Mouse (Mus musculus) midbrain, embryonic 16.5 days (tissue): ENCODE results near the gene Cdkal1. TPM values are rescaled to one million over a fixed set of nuclear protein-coding genes. Genes with fewer than 3 reads are reported as not detected.

Experiments used
- ATAC-seq: fragments of 200-750 bp; cut with Nextera tagmentation; 2 replicates; pipeline ENCODE4 v1.8.0; 2017; ENCODE audit warnings: moderate TSS enrichment
- H3K27ac ChIP-seq: fragments of 300-500 bp; sonication (generic); 2 replicates; pipeline ENCODE4 v1.5.1; 2014; ENCODE audit warnings: mild to moderate bottlenecking, low read length, mixed read lengths
- H3K27me3 ChIP-seq: fragments of 300-500 bp; sonication (generic); 2 replicates; pipeline ENCODE4 v1.6.1; 2014; ENCODE audit warnings: low read depth, low read length, mixed read lengths; ENCODE audit not compliant: control insufficient read depth, insufficient read depth
- H3K36me3 ChIP-seq: fragments of 300-500 bp; sonication (generic); 2 replicates; pipeline ENCODE4 v1.6.1; 2014; ENCODE audit warnings: mild to moderate bottlenecking, low read length, moderate library complexity, mixed read lengths; ENCODE audit not compliant: control insufficient read depth, insufficient read depth
- H3K4me1 ChIP-seq: fragments of 300-500 bp; sonication (generic); 2 replicates; pipeline ENCODE4 v1.6.1; 2014; ENCODE audit warnings: mild to moderate bottlenecking, low read length, mixed read lengths; ENCODE audit not compliant: control insufficient read depth, insufficient read depth
- H3K4me2 ChIP-seq: fragments of 300-500 bp; sonication (generic); 2 replicates; pipeline ENCODE4 v1.6.1; 2014; ENCODE audit warnings: mild to moderate bottlenecking, low read length, mixed read lengths
- H3K4me3 ChIP-seq: fragments of 300-500 bp; sonication (generic); 2 replicates; pipeline ENCODE4 v1.5.1; 2014; ENCODE audit warnings: low read depth, mild to moderate bottlenecking, low read length, moderate library complexity, mixed read lengths
- H3K9ac ChIP-seq: fragments of 300-500 bp; sonication (generic); 2 replicates; pipeline ENCODE4 v1.6.1; 2014; ENCODE audit warnings: low read depth, low read length, mixed read lengths
- H3K9me3 ChIP-seq: fragments of 300-500 bp; sonication (generic); replicated peaks from 2 replicates; pipeline ENCODE4 v1.6.1; 2014; ENCODE audit warnings: mild to moderate bottlenecking, low read length, mixed read lengths; ENCODE audit not compliant: control insufficient read depth, poor library complexity, severe bottlenecking
- WGBS: fragments of 180-500 bp; shearing (Covaris S2); extraction: QIAGEN DNeasy Blood & Tissue Kit; methylation state at CpG from one replicate; pipeline ENCODE4 v1.1.7; 2014; 5-methylcytosine and 5-hydroxymethylcytosine counted together
- polyA plus RNA-seq: library from polyadenylated mRNA; unstranded; fragments of >200 nt; fragmentation: Nextera tagmentation; extraction: Ambion mirVana; gene quantifications from 2 replicates; pipeline ENCODE4 v1.2.1, GENCODE M21; 2015

The Cdkal1 gene
- polyA plus RNA-seq, 1 experiment from 2014 or later = 21.4 TPM

- Histone ChIP-seq H3K36me3 (no peaks in the 10 kb centered on the region), H3K9ac (peak overlapping the region; percentile 41; the same call in 1 of the 2 replicates), H3K27me3 (no peaks in the 10 kb centered on the region), H3K4me1 (peaks cover 32% of the 10 kb centered on the region), H3K4me3 (no peak overlapping the region), H3K9me3 (no peaks in the 10 kb centered on the region), H3K4me2 (peak overlapping the region; percentile 14; the same call in 1 of the 2 replicates), H3K27ac (peak overlapping the region; percentile 72)
- 16% methylated on average over 8 of the region's 8 CpGs for WGBS
- ATAC-seq = peak; percentile 79
These were observed 438.9 kb downstream of the Cdkal1 start for GRCm38 (mm10) chr13:29416450-29417136.

GRCm38 (mm10) chr13:29415967-29416366, 439.5 kb downstream of the Cdkal1 start:
- WGBS = 8% methylated on average over 2 of the region's 2 CpGs
- Histone ChIP-seq H3K27ac (peak overlapping the region; percentile 67), H3K9me3 (no peaks in the 10 kb centered on the region), H3K36me3 (no peaks in the 10 kb centered on the region), H3K27me3 (no peaks in the 10 kb centered on the region), H3K4me3 (no peak overlapping the region), H3K4me1 (peaks cover 32% of the 10 kb centered on the region), H3K9ac (no peak overlapping the region), H3K4me2 (no peak overlapping the region)
- peak; percentile 59 for ATAC-seq

GRCm38 (mm10) chr13:29414878-29415277, 440.6 kb downstream of the Cdkal1 start:
- H3K27ac ChIP-seq = peak overlapping the region; percentile 67
- H3K4me3 ChIP-seq = no peak overlapping the region
- no peaks in the 10 kb centered on the region for H3K9me3 ChIP-seq
- 19% methylated on average over 6 of the region's 6 CpGs for WGBS
- no peak overlapping the region for H3K9ac ChIP-seq
- H3K4me1 ChIP-seq = peaks cover 32% of the 10 kb centered on the region
- H3K4me2 ChIP-seq = no peak overlapping the region
- H3K36me3 ChIP-seq = no peaks in the 10 kb centered on the region
- 0 out of 2 replicates have a peak, but pooled peaks have one; percentile 47 for ATAC-seq
- H3K27me3 ChIP-seq = no peaks in the 10 kb centered on the region

- ATAC-seq = no peak
- H3K4me3 ChIP-seq = no peak overlapping the region
- no peaks in the 10 kb centered on the region for H3K9me3 ChIP-seq
- H3K4me1 ChIP-seq = peaks cover 32% of the 10 kb centered on the region
- 22% methylated on average over 3 of the region's 3 CpGs for WGBS
- H3K4me2 ChIP-seq = no peak overlapping the region
- H3K27ac ChIP-seq = peak overlapping the region; percentile 67
- no peaks in the 10 kb centered on the region for H3K27me3 ChIP-seq
- H3K36me3 ChIP-seq = no peaks in the 10 kb centered on the region
- no peak overlapping the region for H3K9ac ChIP-seq
These were observed 441.0 kb downstream of the Cdkal1 start for GRCm38 (mm10) chr13:29414470-29414869.

GRCm38 (mm10) chr13:29411176-29411575, 444.3 kb downstream of the Cdkal1 start:
- H3K27me3 ChIP-seq = no peaks in the 10 kb centered on the region
- no peak overlapping the region for H3K4me2 ChIP-seq
- H3K36me3 ChIP-seq = no peaks in the 10 kb centered on the region
- 95% methylated on average over 6 of the region's 6 CpGs for WGBS
- no peaks in the 10 kb centered on the region for H3K9me3 ChIP-seq
- no peak overlapping the region for H3K27ac ChIP-seq
- peaks cover 22% of the 10 kb centered on the region for H3K4me1 ChIP-seq
- no peak overlapping the region for H3K4me3 ChIP-seq
- no peak overlapping the region for H3K9ac ChIP-seq
- ATAC-seq = no peak

GRCm38 (mm10) chr13:29407619-29408018, 447.9 kb downstream of the Cdkal1 start:
- Histone ChIP-seq H3K27me3 (no peaks in the 10 kb centered on the region), H3K4me3 (no peak overlapping the region), H3K27ac (no peak overlapping the region), H3K36me3 (no peaks in the 10 kb centered on the region), H3K4me1 (no peaks in the 10 kb centered on the region), H3K9me3 (no peaks in the 10 kb centered on the region), H3K4me2 (no peak overlapping the region), H3K9ac (no peak overlapping the region)
- 81% methylated on average over 1 of the region's 1 CpGs for WGBS
- no peak for ATAC-seq

- no peak overlapping the region for H3K4me3 ChIP-seq
- WGBS = 80% methylated on average over 5 of the region's 5 CpGs
- no peak overlapping the region for H3K27ac ChIP-seq
- no peak overlapping the region for H3K9ac ChIP-seq
- H3K27me3 ChIP-seq = no peaks in the 10 kb centered on the region
- H3K4me1 ChIP-seq = no peaks in the 10 kb centered on the region; the same call in 1 of the 2 replicates
- no peaks in the 10 kb centered on the region for H3K36me3 ChIP-seq
- no peak for ATAC-seq
- H3K4me2 ChIP-seq = no peak overlapping the region
- no peaks in the 10 kb centered on the region for H3K9me3 ChIP-seq
These were observed 450.2 kb downstream of the Cdkal1 start for GRCm38 (mm10) chr13:29405316-29405715.

GRCm38 (mm10) chr13:29403217-29403616, 452.3 kb downstream of the Cdkal1 start:
- ATAC-seq = no peak
- 84% methylated on average over 5 of the region's 5 CpGs for WGBS
- Histone ChIP-seq H3K9me3 (no peaks in the 10 kb centered on the region), H3K4me3 (no peak overlapping the region), H3K4me1 (no peaks in the 10 kb centered on the region; the same call in 1 of the 2 replicates), H3K9ac (no peak overlapping the region), H3K27ac (no peak overlapping the region), H3K4me2 (no peak overlapping the region), H3K27me3 (no peaks in the 10 kb centered on the region), H3K36me3 (no peaks in the 10 kb centered on the region)

GRCm38 (mm10) chr13:29402526-29403040, 452.9 kb downstream of the Cdkal1 start:
- Histone ChIP-seq H3K4me3 (no peak overlapping the region), H3K4me2 (no peak overlapping the region), H3K36me3 (no peaks in the 10 kb centered on the region), H3K4me1 (no peaks in the 10 kb centered on the region; the same call in 1 of the 2 replicates), H3K27ac (no peak overlapping the region), H3K27me3 (no peaks in the 10 kb centered on the region), H3K9me3 (no peaks in the 10 kb centered on the region), H3K9ac (no peak overlapping the region)
- 54% methylated on average over 3 of the region's 3 CpGs for WGBS
- ATAC-seq = no peak
